Mouse (Mus musculus) central nervous system, embryonic 18 days (tissue): ENCODE data around the gene Olfr1019. TPM values are rescaled to one million over a fixed set of nuclear protein-coding genes. Genes with fewer than 3 reads are reported as not detected.

Experiments
- polyA plus RNA-seq: library from polyadenylated mRNA; depleted of rRNA; stranded (reverse); fragments of >200 nt; gene quantifications from 2 replicates; pipeline ENCODE4 v1.2.3, GENCODE M21; 2012; rRNA removed

Olfr1019 gene
- polyA plus RNA-seq = not detected in 2 replicates

GRCm38 (mm10) chr2:85845383-85845782, at the start of gene Olfr1019:
Gene Olfr1019 (minus strand): TSS chr2:85845483.

GRCm38 (mm10) chr2:85885340-85885739, 40.1 kb upstream of the Olfr1019 start, which contains the start of gene Olfr1023:
Gene Olfr1023 (plus strand): TSS chr2:85885640.

GRCm38 (mm10) chr2:85868294-85868693, 23.0 kb upstream of the Olfr1019 start, which contains the start of gene Olfr1022:
Gene Olfr1022 (plus strand): TSS chr2:85868594.

GRCm38 (mm10) chr2:85846730-85847129, 1.4 kb upstream of the Olfr1019 start, which contains the start of gene Olfr1020:
Gene Olfr1020 (plus strand): TSS chr2:85847030.

GRCm38 (mm10) chr2:85818179-85818578, 27.1 kb downstream of the Olfr1019 start, which contains the start of gene Olfr1018:
Gene Olfr1018 (plus strand): TSS chr2:85818479.

GRCm38 (mm10) chr2:85802444-85802843, 42.8 kb downstream of the Olfr1019 start, which contains the start of gene Olfr1016:
Gene Olfr1016 (minus strand): TSS chr2:85802544.

Other genes with a start within 250 kb of the Olfr1019 start
- not detected in 2 replicates for gene Olfr1000, start 233.6 kb downstream of the Olfr1019 start, polyA plus RNA-seq
- gene Olfr1002, start 194.8 kb downstream of the Olfr1019 start, polyA plus RNA-seq = not detected in 2 replicates
- gene Olfr154, start 181.0 kb downstream of the Olfr1019 start, polyA plus RNA-seq = not detected in 2 replicates
- gene Olfr1006, start 166.7 kb downstream of the Olfr1019 start, polyA plus RNA-seq = not detected in 2 replicates
- not detected in 2 replicates for gene Olfr1008, start 156.1 kb downstream of the Olfr1019 start, polyA plus RNA-seq
- gene Olfr1009, start 130.1 kb downstream of the Olfr1019 start, polyA plus RNA-seq = not detected in 2 replicates
- gene Olfr1012, start 82.7 kb downstream of the Olfr1019 start, polyA plus RNA-seq = not detected in 2 replicates
- not detected in 2 replicates for gene Olfr1013, start 78.4 kb downstream of the Olfr1019 start, polyA plus RNA-seq
- not detected in 2 replicates for gene Olfr1014, start 72.8 kb downstream of the Olfr1019 start, polyA plus RNA-seq
- not detected in 2 replicates for gene Olfr1015, start 63.5 kb downstream of the Olfr1019 start, polyA plus RNA-seq
- not detected in 2 replicates for gene Olfr1016, start 42.9 kb downstream of the Olfr1019 start, polyA plus RNA-seq
- gene Olfr1018, start 27.0 kb downstream of the Olfr1019 start, polyA plus RNA-seq = not detected in 2 replicates
- gene Olfr1020, start 1.5 kb upstream of the Olfr1019 start, polyA plus RNA-seq = not detected in 2 replicates
- gene Olfr1022, start 23.1 kb upstream of the Olfr1019 start, polyA plus RNA-seq = not detected in 2 replicates
- gene Olfr1023, start 40.2 kb upstream of the Olfr1019 start, polyA plus RNA-seq = not detected in 2 replicates
- gene Olfr1024, start 59.6 kb upstream of the Olfr1019 start, polyA plus RNA-seq = not detected in 2 replicates
- not detected in 2 replicates for gene Olfr1025-ps1, start 69.7 kb upstream of the Olfr1019 start, polyA plus RNA-seq
- gene Olfr1026, start 76.1 kb upstream of the Olfr1019 start, polyA plus RNA-seq = not detected in 2 replicates
- not detected in 2 replicates for gene Olfr1028, start 105.0 kb upstream of the Olfr1019 start, polyA plus RNA-seq
- not detected in 2 replicates for gene Olfr1029, start 128.4 kb upstream of the Olfr1019 start, polyA plus RNA-seq
- gene Olfr1030, start 133.8 kb upstream of the Olfr1019 start, polyA plus RNA-seq = not detected in 2 replicates
- not detected in 2 replicates for gene Olfr1031, start 144.8 kb upstream of the Olfr1019 start, polyA plus RNA-seq
- not detected in 2 replicates for gene Olfr1032, start 160.1 kb upstream of the Olfr1019 start, polyA plus RNA-seq
- gene Olfr1033, start 175.2 kb upstream of the Olfr1019 start, polyA plus RNA-seq = 0.34 and 0.35 TPM in 2 replicates
- 0.03 and 0.04 TPM in 2 replicates for gene Olfr1034, start 200.4 kb upstream of the Olfr1019 start, polyA plus RNA-seq
- not detected in 2 replicates for gene Olfr1036, start 228.5 kb upstream of the Olfr1019 start, polyA plus RNA-seq
- not detected in 2 replicates for gene Olfr1037, start 241.9 kb upstream of the Olfr1019 start, polyA plus RNA-seq